8 mouse cellular contexts compared by ENCODE assay signal in genomic region chr9:110656249-110657221, GRCm38 (mm10). TPM values are rescaled to one million over a fixed set of nuclear protein-coding genes. Genes with fewer than 3 reads are reported as not detected.
A peak's percentile ranks its signal among the peaks of the same experiment; 100 is the strongest.
DNase-seq lines count a peak whose midpoint lies in the region; ATAC-seq and TF ChIP-seq lines count a peak whose summit lies in the region.

Gene Ccdc12 (plus strand): TSS chr9:110656503.

- peak; percentile 71 for DNase-seq in Patski (ENCODE audit: low read depth, low spot score)
- DNase-seq in cerebellum, postnatal 14 days = peak; percentile 96 to 97
- DNase-seq in frontal cortex, postnatal 14 days (ENCODE audit: low spot score in 2 of 2) = peak; percentile 93 to 94
- DNase-seq in layer of hippocampus, postnatal 25 days (ENCODE audit: extremely low spot score in 1 of 2, low spot score in 1 of 2) = peak; percentile 91 to 99
- peak; percentile 98 for DNase-seq in lung, postnatal 25 days (ENCODE audit: low spot score)
- DNase-seq in retina, embryonic 14.5 days (ENCODE audit: low spot score) = peak; percentile 98
- DNase-seq in thymus, postnatal 4 days = peak; percentile 95

- ATAC-seq in Patski = peak; percentile 79
- ATAC-seq in hindbrain, embryonic 13.5 days (ENCODE audit: low FRiP score) = peak; percentile 98

- no peak for TF ChIP-seq CTCF in Patski (IDR thresholded peaks at IDR 0.05)

- CTCF ChIA-PET in Patski (lab: Charles Lee) = no interaction called here

- no peaks in the 10 kb centered on the region for H3K9me3 ChIP-seq in hindbrain, embryonic 13.5 days

- H3K4me2 ChIP-seq in hindbrain, embryonic 13.5 days = peak within 1 kb of the TSS; percentile 73

- in situ Hi-C loops in Patski (cut with MboI; ENCODE audit: low pct_unique_long_range_greater_than_20kb) = no loop called here

- H3K27ac ChIP-seq in hindbrain, embryonic 13.5 days = peak within 1 kb of the TSS; percentile 94

- H3K36me3 ChIP-seq in hindbrain, embryonic 13.5 days = no peaks in the 10 kb centered on the region

- peaks cover 59% of the 10 kb centered on the region for H3K4me1 ChIP-seq in hindbrain, embryonic 13.5 days (replicated peaks)

- WGBS in hindbrain, embryonic 13.5 days = under 1% methylated on average over 52 of the region's 52 CpGs

- H3K4me3 ChIP-seq in hindbrain, embryonic 13.5 days = peak within 1 kb of the TSS; percentile 64

- POLR2A ChIA-PET in Patski (lab: Charles Lee) = interaction anchor here (0.7 to 0.8 kb wide), 3 partner anchors 24 to 38 kb away, joined by 3 to 6 read pairs (median 4); no protein-coding TSS in a partner anchor

- H3K9ac ChIP-seq in hindbrain, embryonic 13.5 days = peak within 1 kb of the TSS; percentile 80

- no peaks in the 10 kb centered on the region for H3K27me3 ChIP-seq in Patski
- H3K27me3 ChIP-seq in hindbrain, embryonic 13.5 days = peaks cover 22% of the 10 kb centered on the region

RNA-seq across cellular contexts. Expression of gene Ccdc12, which starts in this region (rescaled TPM):
- 88.1 TPM for polyA plus RNA-seq in Patski (2021)
- 122 TPM in 2 replicates for polyA plus RNA-seq in hindbrain, embryonic 13.5 days (2015; fragmentation: Nextera tagmentation; extraction: Ambion mirVana)
- total RNA-seq in layer of hippocampus, postnatal 25 days (2021) = 10 to 100 TPM; 51.2 to 57.6 TPM

Comparison
In these comparisons a context has a peak if more than half of its experiments do, and no peak if none do; other contexts are left out.
1. Peak in every context shown above with its lines: DNase-seq, ATAC-seq, H3K4me3 ChIP-seq and H3K27ac ChIP-seq.